Mouse (Mus musculus): ENCODE data around the gene Bcl6b. TPM values are rescaled to one million over a fixed set of nuclear protein-coding genes. Genes with fewer than 3 reads are reported as not detected.
A peak's percentile ranks its signal among the peaks of the same experiment; 100 is the strongest.

Bcl6b gene
- polyA plus RNA-seq, 1 experiment = 0.70 TPM

GRCm38 (mm10) chr11:70223724-70224123 lies 5.9 kb downstream of the Bcl6b start:
- no peak overlapping the region for H3K27ac ChIP-seq (ENCODE audit: insufficient read depth, low read length)
- H3K4me3 ChIP-seq (ENCODE audit: insufficient read depth, low read length) = no peak overlapping the region
- TF ChIP-seq CTCF (IDR thresholded peaks at IDR 0.05; ENCODE audit: borderline replicate concordance, insufficient read depth, low read length) = no peak
- TF ChIP-seq POLR2A (IDR thresholded peaks at IDR 0.05; ENCODE audit: low read depth, low read length) = no peak
- no peaks in the 10 kb centered on the region for H3K4me1 ChIP-seq (ENCODE audit: control insufficient read depth, insufficient read depth, low read length)

GRCm38 (mm10) chr11:70221603-70222500 lies 7.7 kb downstream of the Bcl6b start:
- Histone ChIP-seq H3K4me1 (ENCODE audit: control insufficient read depth, insufficient read depth, low read length) (no peaks in the 10 kb centered on the region), H3K27ac (ENCODE audit: insufficient read depth, low read length) (no peak overlapping the region), H3K4me3 (ENCODE audit: insufficient read depth, low read length) (peak overlapping the region; percentile 60)
- TF ChIP-seq POLR2A (IDR thresholded peaks at IDR 0.05; ENCODE audit: low read depth, low read length) = no peak
- TF ChIP-seq CTCF (IDR thresholded peaks at IDR 0.05; ENCODE audit: borderline replicate concordance, insufficient read depth, low read length) = no peak

DNA sequence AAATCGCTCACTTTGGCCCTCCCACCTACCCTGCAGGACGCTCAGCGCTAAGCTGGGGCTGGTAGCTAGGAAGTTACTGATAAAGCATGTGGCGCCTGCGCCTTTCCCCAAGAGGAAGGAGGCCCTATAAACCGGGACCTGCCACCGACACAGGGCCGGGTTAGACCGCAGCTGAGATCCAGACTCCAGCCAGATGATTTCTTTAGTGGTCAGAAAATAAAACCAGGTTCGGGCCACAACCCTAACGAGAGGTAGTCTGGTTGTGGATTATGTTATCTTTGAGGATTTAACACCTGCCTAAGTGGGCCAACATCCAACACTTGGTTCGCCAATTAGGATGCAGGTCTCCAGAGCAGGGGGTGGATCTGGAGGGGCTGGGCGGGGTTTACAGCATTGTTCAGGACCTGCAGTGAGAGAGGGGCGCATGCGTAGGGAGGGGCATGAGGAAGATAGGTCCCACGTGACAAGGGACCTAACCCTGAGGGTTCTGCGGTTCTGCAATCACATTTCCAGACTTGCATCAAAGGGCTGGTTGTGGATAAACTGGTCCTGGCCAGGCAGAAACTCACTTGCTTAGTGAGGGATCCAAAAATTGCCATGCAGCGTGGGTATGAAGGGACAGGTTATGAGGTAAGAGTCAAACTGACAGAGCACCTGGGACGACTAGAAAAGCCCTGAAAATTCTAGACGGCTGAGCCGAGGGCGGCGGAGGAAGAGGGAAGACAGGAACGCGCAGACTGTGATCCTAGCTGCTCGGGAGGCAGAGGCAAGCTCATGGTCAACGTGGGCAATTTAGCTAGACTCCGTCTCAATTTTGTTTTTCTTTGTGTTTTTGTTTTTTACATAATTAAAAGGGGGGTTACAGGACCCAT lies 8.6 kb downstream of the Bcl6b start, which contains the start of gene Slc16a13:
Gene Slc16a13, minus strand, starts transcription at position 334 of the 872 bp plus-strand sequence.
- peak; percentile 90 for TF ChIP-seq POLR2A (IDR thresholded peaks at IDR 0.05; ENCODE audit: low read depth, low read length)
- no peak for TF ChIP-seq CTCF (IDR thresholded peaks at IDR 0.05; ENCODE audit: borderline replicate concordance, insufficient read depth, low read length)
- Histone ChIP-seq H3K4me1 (ENCODE audit: control insufficient read depth, insufficient read depth, low read length) (no peaks in the 10 kb centered on the region), H3K27ac (ENCODE audit: insufficient read depth, low read length) (no peak within 1 kb of the TSS), H3K4me3 (ENCODE audit: insufficient read depth, low read length) (peak within 1 kb of the TSS; percentile 60)

- no peak for TF ChIP-seq POLR2A (IDR thresholded peaks at IDR 0.05; ENCODE audit: low read depth, low read length)
- no peak for TF ChIP-seq CTCF (IDR thresholded peaks at IDR 0.05; ENCODE audit: borderline replicate concordance, insufficient read depth, low read length)
- Histone ChIP-seq H3K27ac (ENCODE audit: insufficient read depth, low read length) (no peak overlapping the region), H3K4me3 (ENCODE audit: insufficient read depth, low read length) (peak overlapping the region; percentile 58), H3K4me1 (ENCODE audit: control insufficient read depth, insufficient read depth, low read length) (no peaks in the 10 kb centered on the region)
Measured at GRCm38 (mm10) chr11:70220323-70220722, 9.3 kb downstream of the Bcl6b start.

DNA sequence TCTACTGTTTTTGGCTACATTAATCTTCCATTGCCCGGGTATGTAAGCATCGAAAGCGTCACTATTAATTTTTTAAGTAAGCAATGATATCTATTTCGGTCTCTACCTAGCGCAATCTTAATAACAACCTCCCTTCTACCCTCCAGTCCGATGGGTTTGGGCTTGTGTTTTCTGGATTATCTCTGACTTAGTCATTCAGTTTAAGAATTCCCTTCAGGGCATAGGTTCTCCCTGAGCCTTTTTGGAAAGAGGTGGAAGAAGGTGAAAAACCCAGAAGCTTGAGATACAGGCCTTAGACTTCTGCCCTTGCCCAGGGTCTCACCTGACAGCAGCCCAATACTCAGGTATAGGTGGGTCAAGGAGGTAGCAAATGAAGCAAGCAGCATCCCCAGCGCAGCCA lies 9.7 kb downstream of the Bcl6b start:
- H3K27ac ChIP-seq (ENCODE audit: insufficient read depth, low read length) = no peak overlapping the region
- peak overlapping the region; percentile 58 for H3K4me3 ChIP-seq (ENCODE audit: insufficient read depth, low read length)
- no peak for TF ChIP-seq CTCF (IDR thresholded peaks at IDR 0.05; ENCODE audit: borderline replicate concordance, insufficient read depth, low read length)
- no peak for TF ChIP-seq POLR2A (IDR thresholded peaks at IDR 0.05; ENCODE audit: low read depth, low read length)
- H3K4me1 ChIP-seq (ENCODE audit: control insufficient read depth, insufficient read depth, low read length) = no peaks in the 10 kb centered on the region

- no peak overlapping the region for H3K27ac ChIP-seq (ENCODE audit: insufficient read depth, low read length)
- no peaks in the 10 kb centered on the region for H3K4me1 ChIP-seq (ENCODE audit: control insufficient read depth, insufficient read depth, low read length)
- no peak overlapping the region for H3K4me3 ChIP-seq (ENCODE audit: insufficient read depth, low read length)
- TF ChIP-seq POLR2A (IDR thresholded peaks at IDR 0.05; ENCODE audit: low read depth, low read length) (no peak), CTCF (IDR thresholded peaks at IDR 0.05; ENCODE audit: borderline replicate concordance, insufficient read depth, low read length) (no peak)
Measured at GRCm38 (mm10) chr11:70218741-70219470, 10.7 kb downstream of the Bcl6b start.

- Histone ChIP-seq H3K4me1 (ENCODE audit: control insufficient read depth, insufficient read depth, low read length) (no peaks in the 10 kb centered on the region), H3K27ac (ENCODE audit: insufficient read depth, low read length) (no peak overlapping the region), H3K4me3 (ENCODE audit: insufficient read depth, low read length) (no peak overlapping the region)
- TF ChIP-seq CTCF (IDR thresholded peaks at IDR 0.05; ENCODE audit: borderline replicate concordance, insufficient read depth, low read length) (no peak), POLR2A (IDR thresholded peaks at IDR 0.05; ENCODE audit: low read depth, low read length) (no peak)
Measured at GRCm38 (mm10) chr11:70218039-70218438, 11.6 kb downstream of the Bcl6b start.

- no peaks in the 10 kb centered on the region for H3K4me1 ChIP-seq (ENCODE audit: control insufficient read depth, insufficient read depth, low read length)
- TF ChIP-seq POLR2A (IDR thresholded peaks at IDR 0.05; ENCODE audit: low read depth, low read length) (no peak), CTCF (IDR thresholded peaks at IDR 0.05; ENCODE audit: borderline replicate concordance, insufficient read depth, low read length) (no peak)
Measured at GRCm38 (mm10) chr11:70216103-70216502, 13.5 kb downstream of the Bcl6b start.

DNA sequence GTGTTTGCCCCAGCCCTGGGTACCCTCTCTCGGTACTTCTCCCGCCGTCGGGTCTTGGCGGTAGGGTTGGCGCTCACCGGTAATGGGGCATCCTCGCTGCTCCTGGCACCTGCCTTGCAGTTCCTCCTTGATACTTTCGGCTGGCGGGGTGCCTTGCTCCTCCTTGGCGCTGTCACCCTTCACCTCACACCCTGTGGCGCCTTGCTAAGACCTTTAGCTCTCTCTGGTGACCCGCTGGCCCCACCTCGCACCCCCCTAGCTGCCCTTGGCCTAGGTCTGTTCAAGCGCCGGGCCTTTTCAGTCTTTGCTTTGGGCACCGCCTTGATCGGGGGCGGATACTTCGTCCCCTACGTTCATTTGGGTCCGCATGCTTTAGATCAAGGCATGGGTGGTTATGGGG lies 14.3 kb downstream of the Bcl6b start:
- Histone ChIP-seq H3K27ac (ENCODE audit: insufficient read depth, low read length) (no peak overlapping the region), H3K4me1 (ENCODE audit: control insufficient read depth, insufficient read depth, low read length) (0 out of 2 replicates have a peak, but pooled peaks cover 5% of the 10 kb centered on the region), H3K4me3 (ENCODE audit: insufficient read depth, low read length) (no peak overlapping the region)
- TF ChIP-seq POLR2A (IDR thresholded peaks at IDR 0.05; ENCODE audit: low read depth, low read length) = no peak
- TF ChIP-seq CTCF (IDR thresholded peaks at IDR 0.05; ENCODE audit: borderline replicate concordance, insufficient read depth, low read length) = no peak

More at GRCm38 (mm10) chr11:70216103-70216502, 13.5 kb downstream of the Bcl6b start:
- Histone ChIP-seq H3K4me3 (ENCODE audit: insufficient read depth, low read length) (no peak overlapping the region), H3K27ac (ENCODE audit: insufficient read depth, low read length) (no peak overlapping the region)

All from embryonic fibroblast, embryonic 13.5 days (primary cell).